Mouse (Mus musculus) olfactory bulb, adult 2 months (tissue): ENCODE results near the gene Rdm1. TPM values are rescaled to one million over a fixed set of nuclear protein-coding genes. Genes with fewer than 3 reads are reported as not detected.

Experiments used
- H3K27ac ChIP-seq: fragments of 200-500 bp; 2 replicates; pipeline ENCODE4 v1.5.1; 2012; ENCODE audit warnings: low read depth, low read length; ENCODE audit not compliant: insufficient read depth
- H3K4me1 ChIP-seq: fragments of 200-500 bp; 2 replicates; pipeline ENCODE4 v1.6.1; 2012; ENCODE audit warnings: low read length; ENCODE audit not compliant: control insufficient read depth, insufficient read depth
- H3K4me3 ChIP-seq: fragments of 200-500 bp; 2 replicates; pipeline ENCODE4 v1.5.1; 2012; ENCODE audit warnings: mild to moderate bottlenecking, low read depth, low read length, moderate library complexity; ENCODE audit not compliant: insufficient read depth
- CTCF ChIP-seq: fragments of 200-500 bp; IDR thresholded peaks from 2 replicates; pipeline ENCODE4 v1.5.1; 2012; ENCODE audit warnings: low read depth, mild to moderate bottlenecking, low read length, moderate library complexity; ENCODE audit not compliant: insufficient read depth
- POLR2A ChIP-seq: fragments of 200-500 bp; IDR thresholded peaks from 2 replicates; pipeline ENCODE4 v1.6.1; 2012; ENCODE audit warnings: mild to moderate bottlenecking, low read depth, low read length, moderate library complexity; ENCODE audit not compliant: insufficient read depth
- WGBS: fragments of 180-500 bp; shearing (Covaris S2); methylation state at CpG from one replicate; pipeline ENCODE4 v1.1.7; 2018; 5-methylcytosine and 5-hydroxymethylcytosine counted together
- polyA plus RNA-seq: library from polyadenylated mRNA; stranded (reverse); fragments of >200 nt; gene quantifications from 2 replicates; pipeline ENCODE4 v1.2.4, GENCODE M21; 2012; ENCODE audit warnings: low replicate concordance; ENCODE audit not compliant: missing spikeins, insufficient read depth, insufficient read length

The Rdm1 gene
- polyA plus RNA-seq, 1 experiment: not detected

GRCm38 (mm10) chr11:101675349-101675748, 48.4 kb downstream of the Rdm1 start:
- TF ChIP-seq CTCF (no peak), POLR2A (no peak)
- Histone ChIP-seq H3K27ac (no peak overlapping the region), H3K4me3 (no peak overlapping the region), H3K4me1 (peaks cover 6% of the 10 kb centered on the region)
- 90% methylated on average over 4 of the region's 4 CpGs for WGBS

- Histone ChIP-seq H3K4me1 (peaks cover 13% of the 10 kb centered on the region), H3K27ac (no peak overlapping the region), H3K4me3 (no peak overlapping the region)
- WGBS: 77% methylated on average over 12 of the region's 12 CpGs
- no peak for TF ChIP-seq CTCF
- TF ChIP-seq POLR2A: no peak
Measured at GRCm38 (mm10) chr11:101677655-101678054, 50.7 kb downstream of the Rdm1 start.

- WGBS: 92% methylated on average over 5 of the region's 5 CpGs
- H3K4me1 ChIP-seq: peaks cover 7% of the 10 kb centered on the region; the same call in 1 of the 2 replicates
- TF ChIP-seq CTCF: no peak
- TF ChIP-seq POLR2A: no peak
- H3K4me3 ChIP-seq: no peak overlapping the region
- H3K27ac ChIP-seq: no peak overlapping the region
Measured at GRCm38 (mm10) chr11:101678770-101679169, 51.8 kb downstream of the Rdm1 start.

GRCm38 (mm10) chr11:101679907-101680306, 52.9 kb downstream of the Rdm1 start:
- WGBS: 65% methylated on average over 6 of the region's 7 CpGs
- Histone ChIP-seq H3K27ac (no peak overlapping the region), H3K4me1 (peaks cover 7% of the 10 kb centered on the region; the same call in 1 of the 2 replicates), H3K4me3 (no peak overlapping the region)
- TF ChIP-seq CTCF: no peak
- TF ChIP-seq POLR2A: no peak

- Histone ChIP-seq H3K4me3 (no peak overlapping the region), H3K27ac (no peak overlapping the region), H3K4me1 (peaks cover 7% of the 10 kb centered on the region; the same call in 1 of the 2 replicates)
- no peak for TF ChIP-seq POLR2A
- no peak for TF ChIP-seq CTCF
- 44% methylated on average over 3 of the region's 3 CpGs for WGBS
Measured at GRCm38 (mm10) chr11:101680634-101681325, 53.8 kb downstream of the Rdm1 start.

GRCm38 (mm10) chr11:101681968-101682367, 55.0 kb downstream of the Rdm1 start:
- WGBS: 97% methylated on average over 1 of the region's 1 CpGs
- H3K27ac ChIP-seq: no peak overlapping the region
- H3K4me3 ChIP-seq: no peak overlapping the region
- H3K4me1 ChIP-seq: peaks cover 11% of the 10 kb centered on the region
- no peak for TF ChIP-seq POLR2A
- TF ChIP-seq CTCF: no peak

GRCm38 (mm10) chr11:101682410-101682960, 55.5 kb downstream of the Rdm1 start:
- TF ChIP-seq CTCF (no peak), POLR2A (no peak)
- no peak overlapping the region for H3K4me3 ChIP-seq
- WGBS: 80% methylated on average over 7 of the region's 7 CpGs
- H3K4me1 ChIP-seq: peaks cover 14% of the 10 kb centered on the region
- H3K27ac ChIP-seq: no peak overlapping the region

Other genes starting within 250 kb of the Rdm1 start
- not detected in 2 replicates for gene Aarsd1, start 209.6 kb upstream of the Rdm1 start, polyA plus RNA-seq
- gene Gm27029, start 202.4 kb upstream of the Rdm1 start, polyA plus RNA-seq: not detected in 2 replicates
- gene Rundc1, start 202.1 kb upstream of the Rdm1 start, polyA plus RNA-seq: not detected in 2 replicates
- gene Ptges3l, start 201.9 kb upstream of the Rdm1 start, polyA plus RNA-seq: not detected in 2 replicates
- not detected in 2 replicates for gene Rpl27, start 184.9 kb upstream of the Rdm1 start, polyA plus RNA-seq
- not detected in 2 replicates for gene Ifi35, start 178.8 kb upstream of the Rdm1 start, polyA plus RNA-seq
- gene Rnd2, start 162.2 kb upstream of the Rdm1 start, polyA plus RNA-seq: 335 TPM in 1 of 2 replicates, not detected in the other
- gene Vat1, start 161.0 kb upstream of the Rdm1 start, polyA plus RNA-seq: not detected in 2 replicates
- gene Brca1, start 75.2 kb upstream of the Rdm1 start, polyA plus RNA-seq: not detected in 2 replicates
- not detected in 2 replicates for gene Nbr1, start 75.0 kb upstream of the Rdm1 start, polyA plus RNA-seq
- gene Tmem106a, start 45.0 kb upstream of the Rdm1 start, polyA plus RNA-seq: not detected in 2 replicates
- gene Gm11634, start 27.9 kb upstream of the Rdm1 start, polyA plus RNA-seq: not detected in 2 replicates
- not detected in 2 replicates for gene Arl4d, start 38.3 kb downstream of the Rdm1 start, polyA plus RNA-seq
- not detected in 2 replicates for gene Dhx8, start 105.7 kb downstream of the Rdm1 start, polyA plus RNA-seq
- not detected in 2 replicates for gene Etv4, start 158.2 kb downstream of the Rdm1 start, polyA plus RNA-seq